Mouse (Mus musculus) gastrocnemius, adult 8-10 months (tissue): ENCODE data around the gene Tnfaip2. TPM values are rescaled to one million over a fixed set of nuclear protein-coding genes. Genes with fewer than 3 reads are reported as not detected.
A peak's percentile ranks its signal among the peaks of the same experiment; 100 is the strongest.

ENCODE experiments used
- DNase-seq, 2 experiments: peaks; one replicate each; pipeline ENCODE4 v3.0.0; 2022; ENCODE audit warnings: low spot score in 2 of 2
- total RNA-seq, 4 experiments: library from RNA; stranded (reverse); gene quantifications; 2 replicates each; pipeline ENCODE4 v1.2.4; 2022

Gene Tnfaip2
- total RNA-seq, 4 experiments from 2014 or later, result 17.0 to 41.0 (median 32.6) TPM

GRCm38 (mm10) chr12:111471721-111472120 is 29.5 kb downstream of the Tnfaip2 start:
- DNase-seq, result no peak

GRCm38 (mm10) chr12:111472886-111473285 is 30.6 kb downstream of the Tnfaip2 start:
- no peak for DNase-seq

DNA sequence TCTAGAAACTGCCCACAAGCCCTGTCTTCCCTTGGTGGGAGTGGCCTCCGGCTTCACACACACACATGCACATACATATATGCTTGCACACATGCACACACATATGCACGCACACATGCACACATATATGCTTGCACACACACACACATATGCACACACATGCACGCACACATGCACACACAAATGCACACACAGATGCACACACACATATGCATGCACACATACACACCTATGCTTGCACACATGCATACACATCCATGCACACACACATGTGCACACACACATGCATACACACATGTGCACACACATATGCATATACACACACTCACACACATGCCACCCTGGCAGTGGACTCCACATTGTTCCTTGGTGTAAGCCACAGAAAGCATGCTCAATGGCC is 32.1 kb downstream of the Tnfaip2 start:
- no peak for DNase-seq

DNA sequence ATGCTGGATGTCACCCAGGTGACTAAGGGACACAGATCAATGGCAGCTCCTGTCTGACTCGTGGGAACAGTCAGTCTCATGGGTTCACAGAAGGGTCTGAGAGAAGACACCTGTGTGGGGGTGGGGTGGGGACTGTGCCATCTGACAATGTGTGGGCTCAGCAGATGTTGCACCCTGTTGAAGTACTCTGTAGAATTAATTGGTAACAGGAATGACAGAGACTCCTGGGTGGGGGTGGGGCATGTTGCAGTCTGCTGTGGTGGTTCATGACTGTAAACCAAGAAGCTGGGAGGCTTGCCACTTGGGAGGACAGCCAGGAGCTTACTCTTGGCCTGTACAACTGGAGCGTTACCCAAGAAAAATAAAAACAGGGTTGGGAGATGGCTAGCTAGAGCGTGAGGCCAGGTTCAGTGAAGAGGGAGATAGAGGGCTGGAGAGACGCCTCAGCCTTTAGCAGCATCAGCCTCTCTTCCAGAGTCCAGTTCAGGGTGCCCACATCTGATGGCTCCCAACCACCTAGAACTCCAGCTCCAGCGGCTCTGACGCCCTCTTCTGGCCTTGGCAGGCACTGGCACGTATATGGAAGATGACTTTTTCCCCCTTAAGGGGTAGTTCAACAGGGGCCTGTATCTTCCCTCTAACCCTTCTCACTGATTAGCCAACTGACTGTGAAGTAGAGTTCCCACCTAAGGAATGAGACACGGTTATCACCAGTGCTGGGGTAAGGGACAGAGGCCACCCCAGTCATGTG is 32.8 kb downstream of the Tnfaip2 start:
- DNase-seq, result peak; percentile 91 to 93

DNA sequence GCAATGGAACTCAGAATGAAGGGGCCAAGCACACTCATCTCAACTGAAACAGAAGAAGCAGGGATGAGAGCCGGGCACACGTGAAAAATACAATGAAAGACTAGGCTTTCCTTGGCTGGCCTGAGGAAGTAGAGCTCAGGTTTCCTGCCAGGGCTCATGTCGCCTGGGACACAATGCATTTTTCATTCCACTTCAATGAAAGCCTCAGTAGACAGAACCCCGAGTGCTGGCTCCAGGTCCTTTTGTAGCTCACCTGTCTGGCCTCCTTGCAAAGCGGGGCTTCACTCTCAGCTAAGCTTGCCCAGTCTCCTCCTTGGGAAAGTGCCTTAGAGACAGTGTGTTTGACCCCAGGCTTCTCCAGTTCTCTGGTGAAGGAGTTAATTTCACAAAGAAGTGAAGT is 36.7 kb downstream of the Tnfaip2 start:
- no peak for DNase-seq

DNA sequence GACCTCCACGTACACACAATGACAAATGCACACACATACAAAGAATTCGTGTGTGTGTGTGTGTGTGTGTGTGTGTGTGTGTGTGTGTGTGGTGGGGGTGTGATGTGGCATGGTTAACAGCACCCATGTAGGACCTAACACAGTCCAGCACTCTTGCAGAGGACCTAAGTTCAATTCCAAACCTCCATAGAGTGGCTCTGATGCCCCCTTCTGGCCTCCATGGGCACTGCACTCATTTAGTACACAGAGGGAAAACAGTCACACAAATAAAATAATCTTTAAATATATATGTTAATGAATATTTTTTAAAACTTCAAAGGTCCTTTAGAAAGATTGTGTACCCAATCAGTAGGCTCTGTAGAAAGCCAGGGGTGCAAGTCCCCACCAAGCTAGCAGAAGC is 37.6 kb downstream of the Tnfaip2 start:
- no peak for DNase-seq

- DNase-seq, result no peak
Observed at GRCm38 (mm10) chr12:111485046-111485651, 42.9 kb downstream of the Tnfaip2 start.

GRCm38 (mm10) chr12:111485652-111486306 is 43.5 kb downstream of the Tnfaip2 start, which contains the start of gene Gm266:
Gm266 (minus strand) TSS chr12:111485823.
- DNase-seq, result no peak

GRCm38 (mm10) chr12:111486455-111486854 is 44.2 kb downstream of the Tnfaip2 start:
- DNase-seq, result no peak

DNA sequence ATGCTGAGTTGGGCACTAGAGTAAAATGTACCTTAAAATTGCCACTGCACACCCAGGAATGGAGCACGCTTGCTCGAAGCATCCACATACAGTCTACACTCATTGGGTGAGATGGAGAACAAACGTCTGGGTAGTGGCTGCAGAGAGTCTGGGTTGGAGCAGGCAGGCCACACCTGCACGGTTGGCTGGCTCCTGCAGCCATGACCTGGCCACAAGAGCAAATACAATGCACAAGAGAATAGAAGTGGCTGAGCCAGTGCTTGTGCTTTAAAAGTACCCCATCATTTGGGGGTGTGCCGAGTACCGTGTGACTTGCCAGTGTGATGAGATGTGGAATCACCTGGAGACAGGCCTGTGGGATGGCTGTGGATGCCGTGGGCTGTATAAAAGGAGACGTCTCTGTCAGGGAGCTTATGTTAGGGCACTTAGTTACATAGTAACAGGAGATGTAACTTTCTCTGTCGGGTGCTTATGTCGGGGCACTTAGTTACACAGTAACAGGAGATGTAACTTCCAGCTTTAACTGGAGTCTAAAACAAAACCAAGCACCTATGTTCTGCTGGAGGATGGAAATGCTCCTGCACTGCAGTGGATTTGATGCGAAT is 47.1 kb downstream of the Tnfaip2 start:
- DNase-seq, result no peak

GRCm38 (mm10) chr12:111494931-111495330 is 52.7 kb downstream of the Tnfaip2 start:
- no peak for DNase-seq

DNA sequence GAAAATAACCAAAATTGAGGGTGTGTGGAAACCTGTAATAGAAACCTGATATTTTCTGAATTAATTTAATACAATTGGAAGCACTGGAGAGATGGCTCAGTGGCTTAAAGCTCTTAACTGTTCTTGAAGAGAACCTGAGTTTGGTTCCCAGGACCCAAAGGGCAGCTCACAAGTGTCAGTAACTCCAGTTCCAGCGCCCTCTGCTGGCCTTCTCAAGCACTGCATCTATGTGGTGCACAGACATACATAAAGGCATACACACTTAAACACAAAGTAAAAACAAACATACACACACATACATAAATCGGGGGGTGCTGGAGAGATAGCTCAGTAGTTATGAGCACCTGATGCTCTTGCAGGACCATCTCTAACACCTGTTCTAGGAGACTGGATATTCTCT is 54.8 kb downstream of the Tnfaip2 start:
- no peak for DNase-seq

DNA sequence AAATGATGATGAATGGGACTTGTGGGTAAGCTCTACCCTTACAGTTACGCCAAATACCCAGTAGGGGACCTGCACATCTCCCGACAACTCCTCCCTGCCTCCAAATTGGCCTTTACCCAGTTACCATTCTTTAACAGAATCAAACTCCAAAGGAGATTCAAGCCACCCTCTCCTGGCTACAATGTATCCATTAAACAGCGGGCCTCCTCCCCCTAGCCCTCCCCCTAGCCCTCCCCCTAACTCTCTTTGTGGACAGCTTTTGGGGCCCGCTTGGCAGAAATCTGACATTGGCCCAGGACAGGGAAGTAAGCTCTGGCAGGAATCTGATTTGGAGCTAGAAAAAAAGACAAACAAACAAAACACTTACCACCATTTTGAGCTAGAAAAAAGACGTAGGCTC is 57.3 kb downstream of the Tnfaip2 start:
- DNase-seq, result no peak

GRCm38 (mm10) chr12:111500725-111501124 is 58.5 kb downstream of the Tnfaip2 start:
- no peak for DNase-seq

DNA sequence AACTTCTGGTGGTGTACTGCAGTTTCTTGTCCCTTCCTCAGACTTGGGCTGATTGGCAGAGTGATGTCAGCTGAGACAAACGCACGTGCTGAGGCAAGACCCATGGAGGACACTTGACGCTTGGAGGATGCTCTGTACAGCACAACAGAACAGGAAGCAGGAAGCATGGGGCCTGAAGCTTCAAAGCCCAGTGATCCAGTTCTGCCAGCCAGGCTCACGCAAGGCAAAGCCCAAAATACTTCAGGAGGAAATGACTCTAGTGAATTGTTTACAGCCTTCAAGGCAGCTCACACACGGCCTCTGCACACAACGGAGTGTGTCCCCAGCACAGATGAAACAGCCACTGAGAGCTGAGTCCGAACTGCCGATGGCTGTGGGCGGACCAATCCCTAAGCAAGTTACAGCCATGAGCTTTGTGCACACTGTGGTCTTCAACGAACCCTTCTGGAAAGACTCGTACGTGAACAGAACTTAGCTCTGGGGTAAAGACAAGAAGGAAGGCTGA is 60.8 kb downstream of the Tnfaip2 start:
- DNase-seq, result no peak

DNA sequence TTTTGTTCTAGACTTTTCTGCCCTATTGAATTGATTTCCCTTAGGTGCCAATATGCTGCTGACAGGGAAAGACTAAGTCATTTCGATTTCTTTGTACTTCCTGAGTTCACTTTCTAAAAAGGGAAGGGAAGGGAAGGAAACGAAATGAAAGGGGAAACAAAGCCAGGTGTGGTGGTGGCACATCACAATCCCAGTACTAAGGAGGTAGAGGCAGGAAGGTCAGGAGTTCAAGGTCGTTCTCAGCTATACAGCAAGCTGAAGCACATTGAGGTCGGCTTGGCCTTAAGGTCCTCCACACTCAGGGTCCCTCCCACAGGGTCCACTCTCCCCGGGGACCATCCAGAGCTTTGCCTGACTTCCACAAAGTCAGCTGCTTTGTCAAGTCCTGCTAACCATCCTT is 61.3 kb downstream of the Tnfaip2 start:
- no peak for DNase-seq

Other genes with a start within 250 kb of the Tnfaip2 start
- not detected for gene Amn, start 171.4 kb upstream of the Tnfaip2 start, total RNA-seq
- gene Cdc42bpb, start 64.8 kb upstream of the Tnfaip2 start, total RNA-seq, result 10 to 100 TPM; 13.7 to 18.7 (median 14.9) TPM
- gene Lbhd2, start 35.7 kb upstream of the Tnfaip2 start, total RNA-seq, result not detected
- gene Exoc3l4, start 25.5 kb upstream of the Tnfaip2 start, total RNA-seq, result 1 to 10 TPM in 3 of 4 experiments, under 1 TPM in 1; 0.72 to 3.2 (median 2.7) TPM
- under 1 TPM in 3 of 4 experiments, not detected in 1; 0.27 to 0.34 (median 0.31) TPM for gene Gm266, start 43.4 kb downstream of the Tnfaip2 start, total RNA-seq
- gene Eif5, start 95.5 kb downstream of the Tnfaip2 start, total RNA-seq, result 100 to 1,000 TPM; 151 to 194 (median 168) TPM
- 10 to 100 TPM; 45.6 to 57.4 (median 48.2) TPM for gene Mark3, start 132.1 kb downstream of the Tnfaip2 start, total RNA-seq
- gene Ckb, start 229.9 kb downstream of the Tnfaip2 start, total RNA-seq, result 1 to 10 TPM; 2.8 to 8.5 (median 5.7) TPM
- gene Trmt61a, start 235.6 kb downstream of the Tnfaip2 start, total RNA-seq, result 1 to 10 TPM; 2.1 to 2.7 (median 2.5) TPM